Mouse (Mus musculus) A20 (cell line): ENCODE data around the gene Myo5c.
"Not testable (repeated sequence)": the region's sequence is repeated elsewhere in the genome, so short reads cannot be mapped to it uniquely, and the experiment has no call there.

Source experiments
- DNase-seq: peaks from one replicate; pipeline ENCODE4 v3.0.0-alpha.2; 2011; ENCODE audit warnings: low read depth, low spot score

Gene Myo5c

DNA sequence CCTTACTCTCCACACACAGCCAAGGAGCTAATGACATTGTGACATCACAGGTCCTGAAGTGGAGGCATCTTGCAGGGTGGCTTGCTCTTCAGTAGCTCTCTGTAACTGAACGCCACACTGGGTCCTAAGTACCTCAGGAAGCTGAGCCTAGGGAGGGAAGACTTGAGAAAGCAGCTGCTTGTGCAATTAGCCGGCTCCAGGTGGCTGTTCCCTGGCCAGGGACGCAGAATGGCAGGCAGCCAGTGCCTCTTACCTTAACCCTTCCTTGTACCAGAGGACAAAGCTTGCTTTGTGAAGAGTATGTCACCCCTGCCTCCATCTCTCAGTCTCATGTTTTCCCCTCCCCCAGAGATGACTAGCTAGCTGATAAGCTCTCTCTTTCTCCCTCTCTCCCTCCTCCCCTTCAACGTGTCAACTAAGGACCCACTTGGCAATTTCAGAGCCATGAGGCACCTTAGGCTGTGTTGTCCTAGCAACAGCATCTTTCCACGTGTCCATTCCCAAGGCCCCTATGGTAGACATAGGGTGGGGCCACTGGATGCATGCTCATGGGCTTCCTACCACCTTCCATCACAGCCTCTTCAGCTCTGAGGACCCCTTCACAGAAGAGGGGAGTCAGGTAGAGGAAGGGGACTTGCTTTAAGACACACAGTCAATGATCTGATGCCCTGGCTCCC is 12.0 kb downstream of the Myo5c start:
- no peak for DNase-seq

DNA sequence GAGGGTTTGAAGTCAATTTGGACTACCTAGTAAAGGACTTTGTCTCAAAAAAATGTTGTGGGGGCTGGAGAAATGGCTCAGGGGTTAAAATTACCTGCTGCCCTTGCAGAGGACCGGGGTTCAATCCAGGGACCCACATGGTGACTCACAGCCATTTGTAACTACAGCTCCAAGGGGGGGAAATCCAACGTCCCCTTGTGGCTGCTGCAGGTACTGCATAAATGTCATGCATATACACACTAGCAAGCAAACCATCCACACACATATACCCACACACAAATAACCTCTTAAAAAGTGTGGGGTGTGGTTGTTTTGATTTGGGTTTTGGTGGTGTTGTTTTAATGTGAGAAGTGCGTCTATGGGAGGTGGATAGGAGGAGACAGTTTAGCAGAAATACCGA is 12.7 kb downstream of the Myo5c start:
- no peak for DNase-seq

DNA sequence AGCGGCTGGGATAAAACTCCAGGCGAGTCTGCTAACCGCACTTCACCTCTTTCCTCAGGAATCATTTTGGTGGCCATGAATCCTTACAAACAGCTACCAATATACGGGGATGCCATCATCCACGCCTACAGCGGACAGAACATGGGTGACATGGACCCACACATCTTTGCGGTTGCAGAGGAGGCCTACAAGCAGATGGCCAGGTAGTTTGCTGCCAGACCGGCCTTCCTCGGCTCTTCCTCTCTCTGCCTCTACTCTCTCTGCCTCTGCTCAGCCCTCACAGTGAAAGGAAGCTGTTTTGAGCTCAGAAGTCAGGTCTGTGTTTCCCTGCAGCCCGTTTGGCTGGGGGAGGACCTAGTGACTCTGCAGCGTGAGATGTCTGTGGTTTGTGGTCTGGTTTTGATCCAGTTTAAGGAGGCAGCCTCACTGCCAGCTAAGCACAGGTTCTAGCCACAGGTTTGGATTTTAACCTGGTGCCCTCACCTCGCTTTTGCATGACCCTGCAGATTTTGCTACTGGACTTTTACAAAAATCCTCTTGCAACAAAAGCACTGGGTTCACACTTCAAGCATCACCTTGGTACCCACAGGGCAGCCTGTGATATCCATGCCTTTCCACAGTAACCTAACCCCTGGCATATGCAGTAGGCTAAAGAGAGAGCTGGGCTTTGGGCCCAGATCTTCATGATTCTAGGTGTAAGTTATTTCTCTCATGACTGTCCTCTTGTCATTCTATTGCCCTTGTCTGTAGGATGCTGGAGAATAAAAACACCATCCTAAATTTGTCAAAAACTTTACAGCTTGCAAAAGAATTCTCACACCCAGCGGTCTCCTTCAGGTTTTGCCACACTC is 14.5 kb downstream of the Myo5c start:
- no peak for DNase-seq

DNA sequence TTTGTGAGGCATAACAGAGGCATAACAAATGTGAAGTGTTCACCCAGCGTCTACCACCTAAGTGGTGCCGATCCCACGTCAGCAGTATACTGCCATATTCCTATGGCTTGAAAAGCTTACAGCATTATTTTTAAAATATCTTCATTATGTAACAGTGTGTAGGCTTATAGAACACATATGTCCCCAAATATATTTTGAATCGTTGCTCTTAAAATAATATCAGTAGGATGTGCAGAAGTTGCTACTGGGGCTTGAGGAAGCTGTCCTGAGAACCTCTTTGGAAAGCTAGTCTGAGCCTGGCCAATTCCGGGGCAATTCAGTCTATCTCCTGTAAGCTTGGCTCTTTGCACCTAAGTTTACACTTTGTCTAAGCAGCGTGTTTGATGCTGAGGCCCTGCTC is 16.1 kb downstream of the Myo5c start:
- no peak for DNase-seq

DNA sequence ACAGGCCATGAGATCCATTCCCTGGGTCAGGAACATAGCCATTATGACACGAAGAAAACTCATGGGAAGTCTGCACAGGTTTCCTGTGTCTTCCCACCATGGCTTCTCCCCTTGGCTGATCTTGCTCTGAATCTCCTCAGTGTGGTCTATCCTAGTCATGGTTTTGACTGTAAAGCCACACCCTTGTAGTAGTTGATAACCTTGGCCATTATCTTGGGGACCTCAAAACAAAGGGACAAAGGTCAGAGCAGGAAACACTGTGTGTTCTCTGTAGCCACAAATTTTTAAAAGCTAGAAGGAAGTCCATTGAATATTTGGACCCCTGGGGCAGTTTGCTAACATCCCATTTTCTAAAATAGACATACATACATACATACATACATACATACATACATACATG is 16.5 kb downstream of the Myo5c start:
- no peak for DNase-seq

DNA sequence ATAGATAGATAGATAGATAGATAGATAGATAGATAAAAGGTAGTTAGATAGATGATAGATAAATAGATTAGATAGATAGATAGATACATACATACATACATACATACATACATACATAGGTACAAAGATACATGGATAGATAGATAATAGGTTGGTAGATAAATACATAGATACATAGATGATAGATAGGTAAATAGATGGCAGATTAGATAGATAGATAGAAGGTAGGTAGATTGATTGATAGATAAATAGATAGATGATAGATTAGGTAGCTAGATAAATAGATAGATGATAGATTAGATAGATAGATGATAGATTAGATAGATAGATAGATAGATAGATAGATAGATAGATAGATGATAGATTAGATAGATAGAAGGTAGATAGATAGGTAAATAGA is 17.1 kb downstream of the Myo5c start:
- no peak for DNase-seq

DNA sequence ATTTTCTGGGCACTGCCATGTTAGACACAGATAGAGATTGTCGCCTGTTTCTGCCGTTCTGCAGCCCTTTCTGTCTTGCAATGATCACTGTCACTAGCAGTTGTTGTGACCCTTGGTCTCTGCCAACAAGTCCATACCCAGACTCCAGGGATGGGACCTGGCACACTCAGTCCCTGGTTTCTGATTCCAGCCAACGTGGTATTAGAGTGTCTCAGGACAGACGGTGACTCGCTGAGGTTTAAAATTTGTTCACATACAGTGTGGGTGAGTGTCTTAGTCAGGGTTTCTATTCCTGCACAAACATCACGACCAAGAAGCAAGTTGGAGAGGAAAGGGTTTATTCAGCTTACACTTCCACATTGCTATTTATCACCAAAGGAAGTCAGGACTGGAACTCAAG is 21.3 kb downstream of the Myo5c start:
- DNase-seq, result not testable (repeated sequence)

DNA sequence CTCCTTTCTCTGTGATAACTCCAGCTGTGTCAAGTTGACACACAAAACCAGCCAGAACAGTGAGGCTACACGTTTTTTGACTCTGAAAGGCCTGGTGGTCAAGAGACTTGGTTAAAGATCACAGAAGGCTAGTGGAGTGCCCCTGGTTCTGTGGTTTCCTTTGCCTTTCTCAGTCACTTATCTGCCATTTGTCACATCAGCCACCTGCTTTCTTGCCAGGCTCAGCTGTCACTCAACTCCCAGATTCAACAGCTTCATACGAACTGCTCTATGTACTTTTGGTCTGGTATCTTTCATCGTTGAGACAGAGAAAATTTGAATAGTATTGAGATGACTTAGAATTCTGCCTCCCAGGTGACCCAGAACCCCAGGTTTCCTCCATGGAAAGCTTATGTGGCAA is 21.9 kb downstream of the Myo5c start:
- DNase-seq, result no peak

DNA sequence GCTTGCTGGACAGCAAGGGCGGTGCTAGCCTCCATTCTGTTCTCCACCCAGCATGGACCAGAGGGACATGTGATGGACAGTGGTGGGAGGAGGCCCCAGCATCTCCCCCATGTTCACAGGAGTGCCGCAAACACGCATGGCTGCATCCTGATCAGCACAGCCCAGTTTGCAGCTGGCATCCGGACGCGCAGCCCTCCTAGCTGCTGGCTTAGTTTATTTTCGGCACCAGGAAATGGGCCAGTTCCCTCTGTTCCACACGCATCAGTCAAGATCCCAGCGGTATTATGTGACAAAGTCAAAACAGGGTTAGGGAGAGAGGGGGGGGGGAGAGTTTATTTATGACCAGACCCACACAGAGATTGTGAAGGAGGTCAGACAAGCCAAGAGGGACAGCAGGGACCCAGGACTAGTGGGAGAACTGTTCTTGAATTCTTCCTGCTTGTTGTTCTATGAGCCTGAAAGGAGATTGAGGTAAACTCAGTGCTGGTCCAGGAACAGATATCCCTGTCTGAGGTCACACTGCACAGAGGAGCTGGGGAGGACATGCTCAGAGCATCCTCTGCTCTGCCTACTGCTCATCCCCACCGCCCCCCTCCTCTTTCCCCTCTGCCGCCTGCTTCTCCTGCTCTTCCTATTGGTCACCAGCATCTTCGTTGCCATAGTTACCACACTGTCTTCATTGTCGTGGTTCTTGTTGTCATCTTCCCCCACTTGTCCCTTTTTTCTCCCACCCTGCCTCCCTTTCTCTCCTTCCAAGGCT is 22.6 kb downstream of the Myo5c start:
- no peak for DNase-seq

DNA sequence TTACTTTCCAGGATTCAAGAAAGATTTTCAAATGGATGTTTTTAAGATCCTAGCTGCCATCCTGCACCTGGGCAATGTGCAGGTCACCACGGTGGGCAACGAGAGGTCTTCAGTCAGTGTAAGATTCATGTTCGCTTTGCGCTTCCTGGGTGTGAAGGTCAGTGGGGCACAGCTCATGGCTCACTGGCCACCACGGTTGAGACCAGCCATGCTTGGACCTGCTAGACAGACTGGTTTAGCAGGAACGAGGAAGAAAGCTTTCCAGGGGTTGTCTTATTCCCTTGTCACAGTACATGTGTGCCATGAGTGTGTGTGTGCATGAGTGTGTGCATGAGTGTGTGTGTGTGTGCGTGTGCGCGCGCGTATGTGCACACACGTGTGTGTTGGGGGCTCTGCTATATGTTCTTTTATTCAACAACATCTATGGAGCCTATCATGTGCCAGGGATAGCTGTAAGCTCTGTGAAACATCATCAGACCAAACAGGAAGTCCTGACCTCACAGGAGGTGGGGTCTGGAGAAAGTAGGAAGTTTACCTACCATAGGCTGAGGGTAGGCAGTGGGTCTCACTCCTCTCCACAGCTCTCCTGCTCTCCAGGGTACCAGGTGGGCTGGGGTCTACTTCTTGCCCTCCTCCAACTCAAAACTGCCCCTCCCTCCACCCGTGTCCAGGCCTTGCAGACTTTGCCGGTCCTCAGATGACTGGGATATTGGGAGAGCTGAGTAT is 24.2 kb downstream of the Myo5c start:
- no peak for DNase-seq

DNA sequence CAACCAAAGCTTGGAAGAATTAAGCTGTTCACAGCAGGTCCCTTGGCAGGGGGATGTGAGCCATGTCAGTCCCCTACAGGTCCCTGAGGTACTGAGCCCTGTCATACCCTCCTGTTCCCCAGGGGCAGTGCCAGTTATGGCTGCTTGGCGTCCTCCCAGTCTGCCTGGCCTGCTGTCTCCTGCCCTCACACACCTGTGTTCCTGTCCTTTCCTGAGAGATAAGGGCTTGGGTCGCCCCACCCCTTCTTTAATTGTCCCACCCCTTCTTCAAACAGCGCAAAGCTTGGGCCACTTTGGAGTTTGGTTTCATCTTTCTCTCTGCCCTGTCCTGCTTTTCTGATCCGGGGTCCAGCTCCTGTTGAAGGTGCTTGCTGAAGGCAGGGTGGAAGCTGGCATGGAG is 27.0 kb downstream of the Myo5c start:
- DNase-seq, result no peak

DNA sequence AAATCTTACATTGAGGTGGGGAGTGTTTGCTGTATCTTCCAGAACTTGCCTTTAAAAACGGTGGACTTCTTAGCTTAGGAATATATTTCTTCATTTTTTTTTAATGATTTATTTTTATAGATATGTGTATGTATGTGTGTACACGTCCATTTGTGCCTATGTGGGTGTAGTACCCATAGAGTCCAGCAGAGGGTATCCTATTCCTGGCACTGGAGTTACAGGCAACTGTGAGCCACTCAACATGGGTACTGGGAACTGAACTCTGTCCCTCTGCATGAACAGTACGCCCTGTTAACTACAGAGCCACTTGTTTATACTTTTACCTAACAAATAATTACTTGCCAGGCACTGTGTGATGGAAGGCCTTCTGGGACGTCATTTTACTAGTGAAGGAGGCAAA is 27.8 kb downstream of the Myo5c start:
- peak; percentile 28 for DNase-seq

DNA sequence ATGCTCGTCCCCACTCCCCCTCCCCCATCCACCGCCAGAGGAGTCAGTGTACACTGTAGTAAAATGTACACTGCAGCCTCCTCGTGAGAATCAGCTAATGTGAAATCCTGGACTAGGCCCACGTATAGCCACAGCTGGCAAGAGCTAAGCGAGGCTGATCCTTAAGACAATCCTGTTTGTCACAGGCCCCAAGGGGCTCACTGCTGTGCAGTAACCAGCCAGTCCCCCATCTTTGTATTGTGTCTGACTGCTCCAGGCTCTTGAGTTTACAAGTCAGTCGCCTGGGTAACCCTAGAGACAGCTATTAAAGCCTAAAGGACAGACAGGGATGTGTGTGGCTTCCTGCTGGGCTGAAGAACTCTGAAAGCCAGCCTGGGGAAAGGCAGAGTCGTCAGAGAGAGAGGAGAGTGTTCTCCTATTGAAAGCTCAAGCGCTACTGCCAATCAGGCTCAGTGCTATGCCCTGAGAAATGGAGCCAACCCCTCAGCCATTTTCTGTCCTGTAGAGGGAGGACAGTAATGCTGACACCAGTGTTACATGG is 29.6 kb downstream of the Myo5c start:
- DNase-seq, result no peak

DNA sequence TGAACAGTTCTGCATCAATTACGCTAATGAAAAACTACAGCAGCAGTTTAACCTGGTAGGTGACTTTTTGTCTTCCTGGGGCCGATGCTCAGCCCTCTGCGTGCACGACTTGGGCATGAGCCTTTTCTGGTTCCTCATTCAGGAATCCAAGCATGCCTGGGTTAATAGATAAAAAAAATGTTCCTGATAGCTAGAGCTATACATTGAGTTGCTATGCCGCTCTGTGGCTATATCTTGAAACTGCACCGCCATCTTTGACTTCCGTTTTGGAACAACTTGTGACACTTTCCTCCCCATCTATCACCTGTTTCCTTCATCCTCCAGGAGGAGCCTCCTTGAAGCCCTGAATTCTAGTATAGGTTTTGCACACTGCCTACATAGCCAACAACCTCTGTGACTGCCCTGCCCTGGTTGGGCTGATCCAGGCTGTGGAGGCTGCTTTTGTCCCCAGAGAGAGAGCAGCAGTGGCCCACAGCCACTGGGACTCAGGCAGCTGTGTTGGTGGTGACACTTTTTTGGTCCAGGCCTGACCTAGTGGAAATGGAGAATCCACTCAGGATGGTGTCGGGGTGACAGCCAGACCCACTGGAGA is 30.5 kb downstream of the Myo5c start:
- DNase-seq, result no peak

DNA sequence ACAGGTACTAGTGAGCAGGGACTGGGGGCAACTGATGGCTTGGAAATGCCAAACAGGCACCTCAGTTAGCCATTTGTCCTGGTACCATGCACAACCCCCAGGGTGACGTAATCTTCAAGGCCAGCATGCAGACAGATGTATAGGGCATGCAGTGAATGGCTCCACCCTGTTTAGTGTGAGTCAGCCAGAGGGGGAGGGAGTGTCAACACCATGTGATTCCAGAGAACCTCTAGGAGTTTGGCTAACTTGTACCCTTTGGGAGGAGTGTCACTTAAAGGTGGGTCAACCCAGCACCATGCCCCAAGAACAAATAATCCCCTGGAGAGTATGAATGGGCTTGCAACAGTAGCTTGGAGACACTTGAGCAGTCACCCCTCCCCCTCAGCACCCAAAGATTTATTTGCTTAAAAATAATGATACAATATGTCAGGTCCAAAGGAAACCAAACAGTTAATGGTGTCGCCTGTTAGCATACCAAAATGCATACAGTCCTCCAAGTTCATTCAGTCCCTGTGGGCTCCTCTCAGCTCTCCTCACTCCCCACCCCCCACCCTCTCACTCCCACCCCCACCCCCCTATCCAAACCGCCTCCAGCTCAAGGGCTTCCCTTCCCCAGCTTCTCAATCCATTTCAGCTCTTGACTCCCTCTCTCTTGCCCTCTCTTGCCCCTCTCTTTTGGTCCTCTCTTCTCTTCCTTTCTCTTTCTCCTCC is 32.3 kb downstream of the Myo5c start:
- DNase-seq, result no peak

DNA sequence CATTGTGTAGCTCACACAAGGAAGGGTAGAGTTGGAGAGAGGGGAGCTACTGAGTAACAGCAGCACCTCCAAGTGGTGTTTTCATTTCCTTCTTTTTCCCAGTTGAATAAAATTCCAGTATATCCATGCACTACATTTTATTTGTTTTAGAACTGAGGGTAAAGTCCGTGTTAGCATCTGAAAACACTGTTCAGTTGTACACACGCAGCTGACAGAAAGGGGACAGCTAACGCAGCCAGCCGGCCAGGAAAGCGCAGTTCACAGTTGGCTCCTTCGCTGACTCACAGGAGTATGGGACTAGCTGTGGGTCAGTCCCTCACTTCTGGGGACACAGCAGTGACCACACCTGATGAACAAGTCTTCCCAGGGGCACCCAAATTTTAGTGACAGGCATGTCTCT is 35.3 kb downstream of the Myo5c start:
- DNase-seq, result no peak

DNA sequence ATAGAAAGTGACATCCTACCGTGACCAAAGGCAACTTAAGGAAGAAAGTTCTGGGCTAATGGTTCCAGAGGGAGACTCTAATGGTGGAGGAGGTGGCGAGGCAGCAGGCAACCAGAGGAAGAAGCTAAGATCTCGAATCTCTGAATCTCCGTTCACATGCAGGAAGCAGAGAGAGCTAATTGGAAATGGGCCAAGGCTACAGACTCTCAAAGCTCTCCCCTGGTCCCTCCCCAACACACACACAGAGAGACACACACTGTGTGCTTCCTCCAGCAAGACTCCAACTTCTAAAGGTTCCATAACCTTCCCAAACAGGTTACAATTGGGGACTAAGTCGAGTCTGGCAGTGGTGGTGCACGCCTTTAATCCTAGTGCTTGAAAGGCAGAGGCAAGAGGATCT is 38.6 kb downstream of the Myo5c start:
- no peak for DNase-seq

DNA sequence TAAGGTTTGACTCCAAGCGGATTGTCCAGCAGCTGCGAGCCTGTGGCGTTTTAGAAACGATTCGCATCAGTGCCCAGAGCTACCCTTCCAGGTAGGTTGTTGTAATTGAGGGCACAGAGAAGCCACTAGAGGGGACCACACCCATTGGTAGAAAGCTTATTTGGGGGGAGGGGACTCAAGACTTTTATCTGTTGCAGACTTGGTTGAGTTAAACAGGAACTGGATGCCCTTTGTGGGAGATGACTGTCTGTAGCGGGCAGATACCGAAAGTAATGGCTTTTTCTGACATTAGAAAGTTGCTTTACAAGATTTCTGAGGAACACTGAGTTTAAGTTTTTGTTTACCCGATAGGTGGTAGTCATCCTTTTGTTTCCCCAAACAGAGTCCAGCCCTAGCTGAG is 39.7 kb downstream of the Myo5c start:
- DNase-seq, result no peak

DNA sequence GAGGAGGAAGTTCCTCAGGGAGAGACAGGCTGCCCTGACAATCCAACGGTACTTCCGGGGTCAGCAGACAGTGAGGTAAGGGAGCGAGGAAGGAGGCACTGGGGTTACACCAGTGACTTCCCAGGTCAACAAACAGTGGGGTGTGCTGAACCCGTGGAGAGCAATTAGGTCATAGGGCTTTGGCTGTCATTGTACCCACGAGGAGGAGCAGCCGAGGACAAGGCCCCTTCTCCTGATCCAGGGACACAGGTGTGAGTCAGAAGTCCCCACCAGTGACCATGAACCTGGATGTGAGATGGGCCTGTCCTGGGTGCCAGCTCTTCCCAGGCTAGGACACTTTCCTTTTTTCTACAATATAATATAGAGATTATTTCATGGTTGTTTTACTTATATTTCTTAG is 41.8 kb downstream of the Myo5c start:
- no peak for DNase-seq

DNA sequence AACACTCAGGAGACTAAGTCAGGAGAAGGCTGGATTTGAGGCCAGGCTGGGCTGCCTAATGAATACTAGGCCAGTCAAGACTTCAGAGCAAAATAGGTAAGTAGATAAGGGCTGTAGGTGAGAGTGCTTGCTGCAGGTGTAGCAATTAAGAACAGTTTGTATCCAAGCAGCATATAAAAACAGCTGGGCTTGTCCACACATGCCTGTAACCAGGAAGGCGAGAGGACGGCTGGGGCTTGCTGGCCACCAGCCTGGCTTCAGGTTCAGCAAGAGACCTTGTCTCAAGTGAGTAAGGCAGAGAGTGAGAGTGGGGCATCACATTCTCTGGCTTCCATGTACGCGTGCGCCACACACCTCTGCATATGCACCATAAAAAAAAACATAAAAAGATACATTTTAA is 42.7 kb downstream of the Myo5c start:
- no peak for DNase-seq

DNA sequence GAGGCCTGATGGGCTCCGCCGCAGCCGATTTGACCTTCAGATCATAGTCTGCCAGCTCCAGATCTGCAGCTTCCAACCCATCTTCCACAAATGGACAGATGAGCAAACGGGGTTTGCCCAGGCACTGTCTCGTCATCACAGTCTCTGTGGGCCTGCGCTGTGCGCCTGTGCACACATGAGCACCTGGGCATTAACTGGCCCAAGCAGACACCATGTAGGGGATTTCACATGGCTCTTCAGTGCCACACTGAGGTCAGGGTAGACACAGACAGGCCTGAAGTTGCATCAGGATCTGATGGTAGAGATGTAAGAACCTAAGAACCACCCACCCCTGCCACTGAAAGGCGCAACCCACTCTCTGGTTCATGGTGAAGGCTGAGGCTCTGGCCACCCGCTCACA is 43.2 kb downstream of the Myo5c start:
- no peak for DNase-seq
